Mouse (Mus musculus) MEL (cell line): ENCODE results near the gene Slc2a3. TPM values are rescaled to one million over a fixed set of nuclear protein-coding genes. Genes with fewer than 3 reads are reported as not detected.

Experiments used
- DNase-seq: peaks from one replicate; pipeline ENCODE4 v3.0.0; 2011; ENCODE audit warnings: low read depth, low spot score
- H3K27ac ChIP-seq: 2 replicates; pipeline ENCODE4 v1.5.1; 2012; ENCODE audit warnings: low read depth, mild to moderate bottlenecking, control low read depth, low read length, moderate library complexity; ENCODE audit not compliant: control insufficient read depth
- H3K27me3 ChIP-seq, 2 experiments: fragments of 150-350 bp in 1 of 2; sonication (generic) in 1 of 2; 2 replicates each; pipeline ENCODE4 v1.6.1; 2012; ENCODE audit warnings: low read length in 2 of 2, mild to moderate bottlenecking in 2 of 2, improper control_type of control experiment in 1 of 2, moderate library complexity in 1 of 2; ENCODE audit not compliant: insufficient read depth in 2 of 2, control insufficient read depth in 1 of 2
- H3K36me3 ChIP-seq, 2 experiments: 2 replicates each; pipeline ENCODE4 v1.6.1; 2012 to 2014; ENCODE audit warnings: low read length in 2 of 2, improper control_type of control experiment in 1 of 2, inconsistent platforms in 1 of 2, mild to moderate bottlenecking in 1 of 2; ENCODE audit not compliant: insufficient read depth in 2 of 2, control insufficient read depth in 1 of 2
- H3K4me1 ChIP-seq, 2 experiments: fragments of 150-350 bp in 1 of 2; sonication (generic) in 1 of 2; 2 replicates each; pipeline ENCODE4 v1.6.1; 2012; ENCODE audit warnings: low read length in 2 of 2, improper control_type of control experiment in 1 of 2, mild to moderate bottlenecking in 1 of 2; ENCODE audit not compliant: insufficient read depth in 2 of 2, control insufficient read depth in 1 of 2
- H3K4me3 ChIP-seq, 2 experiments: fragments of 150-350 bp in 1 of 2; sonication (generic) in 1 of 2; 2 replicates each; pipeline ENCODE4 v1.5.1; 2012; ENCODE audit warnings: low read depth in 2 of 2, low read length in 2 of 2, mild to moderate bottlenecking in 2 of 2, moderate library complexity in 2 of 2, control low read depth in 1 of 2, improper control_type of control experiment in 1 of 2; ENCODE audit not compliant: control insufficient read depth in 1 of 2, insufficient read depth in 1 of 2
- H3K79me2 ChIP-seq: 2 replicates; pipeline ENCODE4 v1.6.1; 2012; ENCODE audit warnings: mild to moderate bottlenecking, low read length, moderate library complexity; ENCODE audit not compliant: control insufficient read depth, poor library complexity, insufficient read depth
- H3K9ac ChIP-seq: 2 replicates; pipeline ENCODE4 v1.6.1; 2012; ENCODE audit warnings: low read depth, mild to moderate bottlenecking, control low read depth, low read length, moderate library complexity; ENCODE audit not compliant: control insufficient read depth, poor library complexity, severe bottlenecking
- H3K9me3 ChIP-seq: fragments of 150-350 bp; sonication (generic); replicated peaks from 2 replicates; pipeline ENCODE4 v1.6.1; 2012; ENCODE audit warnings: mild to moderate bottlenecking, low read length, improper control_type of control experiment, moderate library complexity; ENCODE audit not compliant: insufficient read depth
- BHLHE40 ChIP-seq: IDR thresholded peaks from 2 replicates; pipeline ENCODE4 v1.6.1; 2012; ENCODE audit warnings: low read depth, mild to moderate bottlenecking, inconsistent platforms, low read length, improper control_type of control experiment, borderline replicate concordance
- CTCF ChIP-seq, 3 experiments: IDR thresholded peaks in 2 of 3; conservative IDR thresholded peaks in 1 of 3; 2 replicates each; pipeline ENCODE4 v1.5.1; 2011 to 2012; ENCODE audit warnings: low read length in 3 of 3, low read depth in 2 of 3, mild to moderate bottlenecking in 2 of 3, improper control_type of control experiment in 1 of 3, inconsistent platforms in 1 of 3, mixed read lengths in 1 of 3, moderate library complexity in 1 of 3; ENCODE audit not compliant: control insufficient read depth in 1 of 3, insufficient read depth in 1 of 3, poor library complexity in 1 of 3, severe bottlenecking in 1 of 3
- ELF1 ChIP-seq: IDR thresholded peaks from 2 replicates; pipeline ENCODE4 v1.6.1; 2014; ENCODE audit warnings: low read depth, mild to moderate bottlenecking, inconsistent platforms, low read length, improper control_type of control experiment, moderate library complexity
- EP300 ChIP-seq, 2 experiments: IDR thresholded peaks; 2 replicates each; pipeline ENCODE4 v1.6.1; 2011; ENCODE audit warnings: improper control_type of control experiment in 2 of 2, low read length in 2 of 2, low read depth in 1 of 2, mild to moderate bottlenecking in 1 of 2
- GATA1 ChIP-seq: IDR thresholded peaks from 2 replicates; pipeline ENCODE4 v1.6.1; 2011; ENCODE audit warnings: low read depth, low read length, improper control_type of control experiment
- KAT2A ChIP-seq: conservative IDR thresholded peaks from 2 replicates; pipeline ENCODE4 v1.6.1; 2012; ENCODE audit warnings: low read depth, low read length, improper control_type of control experiment, inconsistent platforms
- MYC ChIP-seq: IDR thresholded peaks from 2 replicates; pipeline ENCODE4 v1.6.1; 2011; ENCODE audit warnings: low read depth, mild to moderate bottlenecking, low read length, improper control_type of control experiment, moderate library complexity
- POLR2A ChIP-seq, 2 experiments: IDR thresholded peaks; 2 replicates each; pipeline ENCODE4 v1.6.1; 2011 to 2012; ENCODE audit warnings: low read length in 2 of 2, mild to moderate bottlenecking in 2 of 2, control low read depth in 1 of 2, improper control_type of control experiment in 1 of 2, low read depth in 1 of 2, moderate library complexity in 1 of 2; ENCODE audit not compliant: control insufficient read depth in 1 of 2, insufficient read depth in 1 of 2, poor library complexity in 1 of 2
- POLR2AphosphoS5 ChIP-seq: IDR thresholded peaks from 2 replicates; pipeline ENCODE4 v1.6.1; 2012; ENCODE audit warnings: low read depth, borderline replicate concordance, mild to moderate bottlenecking, inconsistent platforms, low read length, moderate library complexity, mixed read lengths
- RAD21 ChIP-seq: IDR thresholded peaks from 2 replicates; pipeline ENCODE4 v1.6.1; 2011; ENCODE audit warnings: mild to moderate bottlenecking, low read depth, low read length, improper control_type of control experiment
- RCOR1 ChIP-seq: IDR thresholded peaks from 2 replicates; pipeline ENCODE4 v1.6.1; 2012; ENCODE audit warnings: low read depth, mild to moderate bottlenecking, inconsistent platforms, low read length, improper control_type of control experiment
- SMC3 ChIP-seq: IDR thresholded peaks from 2 replicates; pipeline ENCODE4 v1.6.1; 2011; ENCODE audit warnings: low read depth, low read length, improper control_type of control experiment
- TBP ChIP-seq: IDR thresholded peaks from 2 replicates; pipeline ENCODE4 v1.8.0; 2011; ENCODE audit warnings: low read depth, low read length, improper control_type of control experiment
- TCF12 ChIP-seq: IDR thresholded peaks from 2 replicates; pipeline ENCODE4 v1.6.1; 2014; ENCODE audit warnings: low read depth, mild to moderate bottlenecking, inconsistent platforms, low read length, improper control_type of control experiment, moderate library complexity
- UBTF ChIP-seq: IDR thresholded peaks from 2 replicates; pipeline ENCODE4 v1.6.1; 2012; ENCODE audit warnings: low read depth, mild to moderate bottlenecking, inconsistent platforms, low read length, improper control_type of control experiment, moderate library complexity, borderline replicate concordance; ENCODE audit not compliant: insufficient read depth
- ZC3H11A ChIP-seq: IDR thresholded peaks from 2 replicates; pipeline ENCODE4 v1.6.1; 2012; ENCODE audit warnings: low read depth, mild to moderate bottlenecking, inconsistent platforms, low read length, improper control_type of control experiment
- ZKSCAN1 ChIP-seq: IDR thresholded peaks from 2 replicates; pipeline ENCODE4 v1.6.1; 2012; ENCODE audit warnings: low read depth, mild to moderate bottlenecking, inconsistent platforms, low read length, improper control_type of control experiment, moderate library complexity
- ZNF384 ChIP-seq: IDR thresholded peaks from 2 replicates; pipeline ENCODE4 v1.6.1; 2012; ENCODE audit warnings: low read depth, mild to moderate bottlenecking, inconsistent platforms, low read length, improper control_type of control experiment
- polyA plus RNA-seq, 2 experiments: library from polyadenylated mRNA; stranded (reverse) in 1 of 2; unstranded in 1 of 2; fragments of >175 nt in 1 of 2; fragments of >200 nt in 1 of 2; gene quantifications; 2 replicates each; pipeline versions ENCODE4 v1.2.1 to v1.2.4; 2012; ENCODE audit warnings: low replicate concordance in 2 of 2, low read depth in 1 of 2; ENCODE audit not compliant: insufficient read length in 2 of 2, insufficient read depth in 1 of 2, missing spikeins in 1 of 2
- total RNA-seq: library from RNA; depleted of rRNA; stranded (reverse); fragments of 300-350 nt; gene quantifications from 2 replicates; pipeline ENCODE4 v1.2.3, GENCODE M21; 2012

Gene Slc2a3
- total and polyA plus RNA-seq, 3 experiments: 78.4 to 93.4 TPM; not detected in 1

DNA sequence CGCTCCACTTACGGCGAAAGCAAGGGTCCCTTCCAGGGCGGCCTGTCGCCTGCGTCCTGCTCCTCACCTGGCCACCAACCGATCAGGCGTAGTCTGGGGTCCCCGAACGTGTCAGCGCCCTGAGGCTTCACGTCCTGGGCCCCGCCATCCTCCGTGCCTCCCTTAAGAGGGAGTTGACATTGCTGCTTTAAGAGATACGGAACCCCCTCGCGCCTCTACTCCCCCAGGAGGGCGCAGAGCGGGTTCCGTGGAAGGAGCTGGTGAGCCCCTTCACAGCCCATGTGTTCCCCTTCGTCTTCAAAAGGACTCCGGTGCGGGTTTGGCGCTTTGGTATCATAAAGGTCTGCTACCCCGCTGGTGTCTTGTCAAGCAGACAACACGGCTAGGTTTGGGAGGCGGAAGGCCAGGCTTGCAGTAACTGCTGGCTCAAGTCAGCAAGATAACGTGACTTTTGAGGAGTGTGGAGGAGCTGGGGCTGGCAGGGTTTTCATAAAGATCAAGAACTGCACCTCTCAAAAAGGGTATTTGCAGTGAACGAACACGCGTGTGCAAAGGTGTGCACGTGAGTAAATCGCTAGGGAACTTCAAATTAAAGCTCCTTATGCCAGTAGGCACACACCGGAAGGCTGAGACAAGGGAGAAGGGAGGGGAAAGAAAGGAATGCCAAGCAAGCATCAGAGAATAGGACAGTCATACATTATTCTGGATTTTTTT is 518 bp upstream of the Slc2a3 start (continued):
- TF ChIP-seq MYC: no peak
- peak; percentile 2; the same call in 1 of the 2 replicates for TF ChIP-seq GATA1
- 0 out of 2 replicates have a peak, but pooled peaks have one; percentile 50 for TF ChIP-seq UBTF
- TF ChIP-seq BHLHE40: peak; percentile 75; the same call in 1 of the 2 replicates
- no peak for TF ChIP-seq CTCF (IDR thresholded peaks at IDR 0.05 in 2 of 3, conservative IDR thresholded peaks at IDR 0.05 in 1 of 3; ENCODE audit: control insufficient read depth in 1 of 3, insufficient read depth in 1 of 3, low read depth in 2 of 3, low read length in 3 of 3, poor library complexity in 1 of 3, severe bottlenecking in 1 of 3)
- peak in 1 of 2 experiments; percentile 67; a peak in 3 of 4 replicates for TF ChIP-seq POLR2A (IDR thresholded peaks at IDR 0.05; ENCODE audit: control insufficient read depth in 1 of 2, insufficient read depth in 1 of 2, low read depth in 1 of 2, low read length in 2 of 2, poor library complexity in 1 of 2)
- TF ChIP-seq, all 39 proteins: peak for 16

- TF ChIP-seq ZC3H11A (no peak), RAD21 (no peak), KAT2A (no peak), POLR2AphosphoS5 (no peak), ZKSCAN1 (no peak), ELF1 (no peak), TBP (no peak), TCF12 (no peak), RCOR1 (peak; percentile 80), EP300 (IDR thresholded peaks at IDR 0.05; ENCODE audit: low read depth in 1 of 2, low read length in 2 of 2) (peak in 1 of 2 experiments; percentile 38; a peak in 1 of 4 replicates), SMC3 (0 out of 2 replicates have a peak, but pooled peaks have one; percentile 10), MYC (no peak), ZNF384 (peak; percentile 59)
- Histone ChIP-seq H3K9ac (peak overlapping the region; percentile 91), H3K27me3 (no peaks in the 10 kb centered on the region), H3K27ac (peak overlapping the region; percentile 87), H3K79me2 (peaks cover 11% of the 10 kb centered on the region), H3K4me1 (peaks cover 0 to 15% of the 10 kb centered on the region in 2 experiments; a peak in 2 of 4 replicates), H3K4me3 (peak overlapping the region; percentile 78 to 90), H3K36me3 (peaks cover 0 to 14% of the 10 kb centered on the region in 2 experiments; a peak in 2 of 4 replicates), H3K9me3 (no peaks in the 10 kb centered on the region)
- peak; percentile 83 for DNase-seq
These were observed 670 bp downstream of the Slc2a3 start for GRCm38 (mm10) chr6:122800640-122801300.
